Mouse (Mus musculus) heart, postnatal 0 days (tissue): Measurements from ENCODE around the gene Dusp18. TPM values are rescaled to one million over a fixed set of nuclear protein-coding genes. Genes with fewer than 3 reads are reported as not detected.

Source experiments
- ATAC-seq: fragments of 200-750 bp; cut with Nextera tagmentation; 2 replicates; pipeline ENCODE4 v1.8.0; 2017; ENCODE audit warnings: low read depth, moderate number of reproducible peaks, moderate library complexity; ENCODE audit not compliant: insufficient read depth
- DNase-seq: peaks from one replicate; pipeline ENCODE4 v3.0.0-alpha.2; 2016; ENCODE audit warnings: low spot score
- H3K27ac ChIP-seq: fragments of 300-500 bp; sonication (generic); 2 replicates; pipeline ENCODE4 v1.5.1; 2014; ENCODE audit warnings: low read depth, mild to moderate bottlenecking
- H3K27me3 ChIP-seq: fragments of 300-500 bp; sonication (generic); 2 replicates; pipeline ENCODE4 v1.6.1; 2014; ENCODE audit warnings: low read length, mixed read lengths; ENCODE audit not compliant: control insufficient read depth, insufficient read depth
- H3K36me3 ChIP-seq: fragments of 300-500 bp; sonication (generic); replicated peaks from 2 replicates; pipeline ENCODE4 v1.6.1; 2014; ENCODE audit warnings: low read length, mixed read lengths; ENCODE audit not compliant: control insufficient read depth, insufficient read depth
- H3K4me1 ChIP-seq: fragments of 300-500 bp; sonication (generic); 2 replicates; pipeline ENCODE4 v1.6.1; 2014; ENCODE audit warnings: antibody characterized with exemption; ENCODE audit not compliant: control insufficient read depth, insufficient read depth
- H3K4me2 ChIP-seq: fragments of 300-500 bp; sonication (generic); 2 replicates; pipeline ENCODE4 v1.6.1; 2014; ENCODE audit warnings: low read depth, mild to moderate bottlenecking, low read length, moderate library complexity
- H3K4me3 ChIP-seq: fragments of 300-500 bp; sonication (generic); 2 replicates; pipeline ENCODE4 v1.5.1; 2014; ENCODE audit warnings: low read depth, low read length
- H3K9ac ChIP-seq: fragments of 300-500 bp; sonication (generic); replicated peaks from 2 replicates; pipeline ENCODE4 v1.6.1; 2014; ENCODE audit warnings: low read depth, low read length, mixed read lengths
- H3K9me3 ChIP-seq: fragments of 300-500 bp; sonication (generic); replicated peaks from 2 replicates; pipeline ENCODE4 v1.6.1; 2016; ENCODE audit warnings: low read length; ENCODE audit not compliant: control insufficient read depth
- CTCF ChIP-seq: IDR thresholded peaks from 2 replicates; pipeline ENCODE4 v1.5.1; 2016; ENCODE audit warnings: antibody characterized with exemption, control low read depth, low read depth
- EP300 ChIP-seq: IDR thresholded peaks from 2 replicates; pipeline ENCODE4 v1.6.1; 2016; ENCODE audit warnings: antibody characterized with exemption, low read depth
- WGBS: fragments of 180-500 bp; shearing (Covaris S2); extraction: QIAGEN DNeasy Blood & Tissue Kit; methylation state at CpG from one replicate; pipeline ENCODE4 v1.1.7; 2014; 5-methylcytosine and 5-hydroxymethylcytosine counted together
- polyA plus RNA-seq: library from polyadenylated mRNA; unstranded; fragments of >200 nt; fragmentation: Nextera tagmentation; extraction: Ambion mirVana; gene quantifications from 2 replicates; pipeline ENCODE4 v1.2.1, GENCODE M21; 2015
- total RNA-seq: library from RNA; depleted of rRNA; stranded (reverse); fragments of >200 nt; gene quantifications from 2 replicates; pipeline ENCODE4 v1.2.3, GENCODE M21; 2014; ENCODE audit warnings: low replicate concordance

The Dusp18 gene
- total and polyA plus RNA-seq, 2 experiments from 2014 or later = 14.8 to 16.5 TPM

DNA sequence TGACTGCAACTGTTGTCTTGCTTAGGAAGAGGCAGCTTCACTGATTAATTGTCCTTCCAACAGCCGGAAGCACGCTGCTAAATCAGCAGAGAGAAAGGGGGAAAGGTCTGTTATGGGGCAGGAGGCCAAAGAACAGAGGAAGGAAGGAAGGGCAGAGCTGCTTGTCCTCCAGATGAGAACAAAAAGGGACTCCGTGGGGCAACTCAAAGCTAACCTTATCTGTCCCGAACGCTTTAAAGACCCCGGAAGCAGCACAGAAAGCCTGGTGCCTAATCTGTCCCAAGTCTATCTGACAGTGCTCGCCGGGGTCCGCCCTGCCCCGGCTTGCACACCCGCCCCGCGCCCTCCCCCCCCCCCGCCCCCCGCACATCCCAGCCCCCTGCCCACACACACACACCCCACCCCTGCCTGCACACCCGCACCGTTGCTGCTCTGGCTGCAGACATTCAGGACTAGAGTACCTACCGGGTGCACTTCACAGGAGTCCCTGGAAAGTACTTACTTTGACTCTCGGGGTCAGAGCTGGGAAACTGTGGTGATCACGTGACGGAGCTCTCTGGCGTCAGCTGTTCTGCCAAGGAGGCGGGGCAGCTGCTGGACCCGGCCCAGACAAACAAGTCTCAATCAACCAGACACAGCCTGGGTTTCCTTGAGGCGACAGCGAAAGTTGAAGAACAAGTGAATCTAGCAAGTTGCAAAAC lies 36.6 kb downstream of the Dusp18 start, which contains the start of gene Tcn2:
Tcn2 (minus strand) TSS at position 649 of the 701 bp plus-strand sequence.
- ATAC-seq (peak; percentile 88), DNase-seq (peak; percentile 92)
- peaks cover 6% of the 10 kb centered on the region; the same call in 1 of the 2 replicates for H3K4me1 ChIP-seq
- peak within 1 kb of the TSS; percentile 37; the same call in 1 of the 2 replicates for H3K27ac ChIP-seq
- TF ChIP-seq CTCF = no peak
- no peak for TF ChIP-seq EP300
- peak within 1 kb of the TSS; percentile 59 for H3K4me3 ChIP-seq
- H3K27me3 ChIP-seq = no peaks in the 10 kb centered on the region
- no peaks in the 10 kb centered on the region for H3K9me3 ChIP-seq
- H3K36me3 ChIP-seq = peaks cover 12% of the 10 kb centered on the region
- WGBS = under 1% methylated on average over 19 of the region's 26 CpGs
- H3K4me2 ChIP-seq = peak within 1 kb of the TSS; percentile 82
- H3K9ac ChIP-seq = peak within 1 kb of the TSS; percentile 65

DNA sequence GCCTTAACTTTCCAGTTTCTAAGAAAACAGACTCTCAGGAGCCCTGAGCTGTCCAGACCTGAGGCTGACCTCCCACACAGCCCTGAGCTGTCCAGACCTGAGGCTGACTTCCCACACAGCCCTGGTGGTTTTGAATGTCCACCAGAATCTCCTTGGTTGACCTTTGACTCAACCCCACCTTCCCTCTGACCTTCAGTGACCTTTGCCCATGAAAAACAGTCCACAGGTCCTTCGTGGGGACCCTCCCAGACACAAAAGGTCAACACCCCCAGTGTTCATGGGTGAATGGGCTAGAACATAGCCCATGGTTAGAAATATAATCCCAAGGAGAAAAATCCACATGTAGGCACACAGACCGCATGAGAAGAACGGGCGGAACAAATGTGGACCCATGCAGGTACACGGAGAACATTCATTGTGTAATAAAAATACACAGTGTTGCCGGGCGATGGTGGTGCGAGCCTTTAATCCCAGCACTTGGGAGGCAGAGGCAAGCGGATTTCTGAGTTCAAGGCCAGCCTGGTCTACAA lies 38.8 kb downstream of the Dusp18 start:
- Histone ChIP-seq H3K4me3 (no peak overlapping the region), H3K27ac (no peak overlapping the region), H3K9ac (no peak overlapping the region), H3K36me3 (no peaks in the 10 kb centered on the region), H3K27me3 (no peaks in the 10 kb centered on the region), H3K9me3 (no peaks in the 10 kb centered on the region), H3K4me1 (peaks cover 6% of the 10 kb centered on the region; the same call in 1 of the 2 replicates), H3K4me2 (no peak overlapping the region)
- ATAC-seq (no peak), DNase-seq (no peak)
- no peak for TF ChIP-seq CTCF
- no peak for TF ChIP-seq EP300
- WGBS = 88% methylated on average over 9 of the region's 9 CpGs

DNA sequence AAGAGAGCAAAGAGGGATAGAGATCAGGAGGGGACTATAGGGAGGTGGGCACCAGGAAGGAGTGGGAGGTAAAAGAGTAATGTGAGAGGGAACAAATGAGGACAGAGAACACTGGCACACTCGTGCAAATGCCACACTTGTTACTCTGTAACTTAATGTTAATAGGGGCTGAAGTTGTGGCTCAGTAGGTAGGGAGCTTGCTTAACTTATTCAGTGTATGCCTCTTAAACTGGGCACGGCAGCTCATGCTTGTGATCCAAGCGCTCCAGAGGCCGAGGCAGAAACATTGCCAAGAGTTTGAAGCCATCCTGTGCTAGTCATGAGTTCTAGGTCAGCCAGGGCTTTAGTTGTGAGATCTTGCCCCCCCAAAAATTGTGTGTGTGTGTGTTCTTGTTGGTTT lies 40.1 kb downstream of the Dusp18 start:
- H3K36me3 ChIP-seq = no peaks in the 10 kb centered on the region
- no peak overlapping the region for H3K27ac ChIP-seq
- H3K9ac ChIP-seq = no peak overlapping the region
- no peak overlapping the region for H3K4me2 ChIP-seq
- ATAC-seq = no peak
- DNase-seq = no peak
- H3K4me1 ChIP-seq = peaks cover 6% of the 10 kb centered on the region; the same call in 1 of the 2 replicates
- 62% methylated on average over 4 of the region's 4 CpGs for WGBS
- H3K9me3 ChIP-seq = no peaks in the 10 kb centered on the region
- no peaks in the 10 kb centered on the region for H3K27me3 ChIP-seq
- TF ChIP-seq CTCF = no peak
- TF ChIP-seq EP300 = no peak
- H3K4me3 ChIP-seq = no peak overlapping the region

DNA sequence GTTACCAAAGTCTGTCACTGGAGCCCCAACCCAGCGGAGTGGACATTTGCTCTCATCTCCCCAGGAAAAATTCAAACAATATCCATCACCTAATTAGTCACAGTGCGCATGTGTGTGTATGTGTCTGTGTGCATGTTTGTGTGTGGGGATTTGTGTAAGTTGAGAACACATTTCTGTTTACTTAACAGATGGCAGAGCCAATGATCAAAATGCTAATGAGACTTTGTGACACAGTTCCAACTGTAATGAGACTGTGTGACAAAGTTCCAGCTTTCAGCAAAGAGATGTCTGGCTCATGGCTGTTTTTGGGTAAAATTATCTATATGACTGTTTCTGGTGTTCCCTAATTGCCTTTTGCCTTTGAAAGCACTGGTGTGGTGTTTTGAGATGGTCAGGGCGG lies 41.3 kb downstream of the Dusp18 start:
- DNase-seq (no peak), ATAC-seq (no peak)
- H3K27ac ChIP-seq = no peak overlapping the region
- H3K4me2 ChIP-seq = no peak overlapping the region
- WGBS = 89% methylated on average over 3 of the region's 3 CpGs
- no peak overlapping the region for H3K4me3 ChIP-seq
- H3K4me1 ChIP-seq = peaks cover 2% of the 10 kb centered on the region; the same call in 1 of the 2 replicates
- TF ChIP-seq EP300 (no peak), CTCF (no peak)
- H3K36me3 ChIP-seq = no peaks in the 10 kb centered on the region
- no peaks in the 10 kb centered on the region for H3K27me3 ChIP-seq
- H3K9me3 ChIP-seq = no peaks in the 10 kb centered on the region
- no peak overlapping the region for H3K9ac ChIP-seq

DNA sequence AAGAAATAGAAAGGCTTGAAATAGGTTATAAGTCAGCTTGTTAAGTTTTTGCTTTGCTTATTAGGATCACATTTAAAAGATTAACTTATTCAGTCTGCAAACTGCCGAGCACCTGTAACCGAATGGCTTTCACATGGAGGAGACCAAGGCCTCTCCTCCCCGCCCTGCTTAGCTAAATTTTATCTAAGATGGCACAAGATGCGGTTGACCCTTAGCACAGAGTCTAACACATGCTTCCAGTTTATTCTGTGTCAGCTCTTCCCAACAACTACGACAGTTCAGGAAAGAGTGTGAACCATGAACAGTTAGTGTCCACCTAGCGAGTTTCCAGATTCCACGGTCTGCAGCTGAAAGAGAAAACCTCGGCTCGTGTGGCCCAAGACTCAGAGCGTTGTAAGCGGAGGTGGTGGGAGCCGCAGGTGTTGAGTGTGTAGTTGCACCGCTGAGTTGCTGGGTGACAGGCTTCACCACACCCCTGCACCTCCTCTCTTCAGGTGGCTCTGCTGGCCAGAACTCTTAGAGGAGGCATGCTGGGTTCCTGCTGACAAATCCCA lies 42.4 kb downstream of the Dusp18 start:
- H3K27ac ChIP-seq = no peak overlapping the region
- ATAC-seq (no peak), DNase-seq (no peak)
- no peaks in the 10 kb centered on the region for H3K27me3 ChIP-seq
- no peaks in the 10 kb centered on the region for H3K4me1 ChIP-seq
- 65% methylated on average over 13 of the region's 13 CpGs for WGBS
- no peaks in the 10 kb centered on the region for H3K9me3 ChIP-seq
- no peak overlapping the region for H3K4me3 ChIP-seq
- TF ChIP-seq EP300 (no peak), CTCF (no peak)
- H3K4me2 ChIP-seq = no peak overlapping the region
- H3K36me3 ChIP-seq = no peaks in the 10 kb centered on the region
- no peak overlapping the region for H3K9ac ChIP-seq
